Mouse (Mus musculus): ENCODE measurements around the gene Qk. TPM values are rescaled to one million over a fixed set of nuclear protein-coding genes. Genes with fewer than 3 reads are reported as not detected.

Gene Qk
- total RNA-seq, 2 experiments from 2014 or later: 357 to 388 TPM

GRCm38 (mm10) chr17:10328544-10329100 is 9.0 kb upstream of the Qk start:
- intact Hi-C loops (cut with DNase I): loop anchor here (5.0 to 10.0 kb wide), 3 partner anchors 886 to 1646 kb away; no protein-coding TSS in a partner anchor
- peak in 1 of 2 experiments; percentile 83 for DNase-seq (ENCODE audit: low spot score in 2 of 2)

- intact Hi-C loops (cut with DNase I): loop anchor here (5.0 to 10.0 kb wide), 3 partner anchors 887 to 1647 kb away; no protein-coding TSS in a partner anchor
- no peak for DNase-seq (ENCODE audit: low spot score in 2 of 2)
Observed at GRCm38 (mm10) chr17:10327584-10328210, 8.0 kb upstream of the Qk start.

DNA sequence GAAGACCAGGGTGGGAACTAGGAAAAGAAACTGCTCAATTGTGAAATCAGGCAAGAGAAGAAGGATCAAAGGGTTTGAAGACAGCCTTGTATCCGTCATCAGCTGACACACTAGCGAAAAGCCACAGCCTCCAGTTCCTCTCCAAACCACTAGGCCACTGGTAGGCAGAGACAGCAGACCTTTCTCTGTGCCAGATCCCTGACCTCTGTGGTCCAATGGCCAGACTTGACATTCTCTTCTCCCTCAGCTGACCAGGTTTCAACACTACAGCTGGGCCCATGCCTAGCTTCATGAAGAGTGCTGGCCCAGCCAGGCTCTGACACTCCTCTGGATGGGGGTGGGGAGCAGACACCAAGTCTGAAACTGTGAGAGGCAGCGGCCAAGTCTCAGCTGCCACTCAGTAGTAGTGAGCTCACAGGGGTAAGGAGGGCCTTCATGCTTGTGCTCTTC is 7.0 kb upstream of the Qk start:
- peak in 1 of 2 experiments; percentile 53 for DNase-seq (ENCODE audit: low spot score in 2 of 2)

DNA sequence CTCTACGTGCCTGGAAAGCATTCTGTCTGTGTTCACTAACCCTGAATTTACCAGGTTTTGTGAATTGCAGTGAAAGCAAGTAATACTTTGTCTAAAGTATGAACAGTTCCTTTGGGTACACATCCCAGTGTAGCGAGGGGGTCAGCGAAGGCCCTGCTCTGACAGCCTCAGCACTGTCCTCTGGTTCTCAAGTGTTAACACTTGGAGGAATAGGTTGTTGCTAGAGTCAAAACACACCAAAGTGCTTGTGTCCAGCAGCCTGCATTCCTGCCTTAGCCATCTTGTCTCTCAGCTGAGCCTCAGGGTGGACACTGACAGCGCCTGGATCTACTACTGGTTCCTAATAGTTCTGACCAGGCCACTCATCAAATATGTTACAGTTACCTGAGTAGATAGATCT is 6.3 kb upstream of the Qk start:
- intact Hi-C loops (cut with DNase I): loop anchor here (5.0 to 10.0 kb wide), 3 partner anchors 889 to 1649 kb away; no protein-coding TSS in a partner anchor
- no peak for DNase-seq (ENCODE audit: low spot score in 2 of 2)

More for the DNA sequence above, 7.0 kb upstream of the Qk start:
- intact Hi-C loops (cut with DNase I): loop anchor here (5.0 to 10.0 kb wide), 3 partner anchors 888 to 1648 kb away; no protein-coding TSS in a partner anchor

GRCm38 (mm10) chr17:10321754-10322153 is 2.1 kb upstream of the Qk start:
- intact Hi-C loops (cut with DNase I): loop anchor here (5.0 to 10.0 kb wide), 3 partner anchors 71 to 1653 kb away; no protein-coding TSS in a partner anchor

GRCm38 (mm10) chr17:10321092-10321491 is 1.4 kb upstream of the Qk start:
- DNase-seq (ENCODE audit: low spot score in 2 of 2): no peak
- intact Hi-C loops (cut with DNase I): loop anchor here (5.0 to 10.0 kb wide), 3 partner anchors 71 to 1654 kb away; no protein-coding TSS in a partner anchor

More at GRCm38 (mm10) chr17:10321754-10322153, 2.1 kb upstream of the Qk start:
- DNase-seq (ENCODE audit: low spot score in 2 of 2): no peak

DNA sequence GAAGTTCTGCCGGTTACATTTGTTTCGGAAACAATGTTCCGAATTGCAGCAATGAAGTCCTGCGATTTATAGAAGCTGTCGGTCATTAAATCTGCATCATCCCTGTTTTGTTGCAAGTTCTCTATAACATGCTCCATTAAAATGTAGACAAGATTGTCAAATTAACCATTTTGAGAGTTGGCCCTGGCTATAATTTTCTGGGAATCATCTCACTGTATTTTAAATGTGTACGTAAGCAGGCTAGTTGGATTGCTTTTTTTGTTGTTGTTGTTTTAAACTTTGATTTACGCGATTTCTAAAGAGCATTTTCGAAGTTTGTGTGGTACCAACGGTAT is 769 bp upstream of the Qk start:
- DNase-seq (ENCODE audit: low spot score in 2 of 2): no peak
- intact Hi-C loops (cut with DNase I): loop anchor here (5.0 to 10.0 kb wide), 3 partner anchors 72 to 1654 kb away; no protein-coding TSS in a partner anchor

DNA sequence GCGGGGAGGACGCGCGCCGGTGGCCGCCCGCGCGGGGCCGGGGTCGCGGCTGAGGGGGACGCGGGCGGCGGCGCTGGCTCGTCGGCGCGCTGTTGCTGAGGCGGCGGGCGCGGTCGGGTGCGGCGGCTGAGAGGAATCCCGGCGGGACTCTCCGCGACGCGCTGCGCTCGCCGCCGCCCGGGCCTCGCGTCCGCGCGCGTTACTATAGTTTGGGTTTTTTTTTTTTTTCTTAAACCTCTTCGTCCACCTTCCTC is 296 bp downstream of the Qk start:
- no peak for DNase-seq (ENCODE audit: low spot score in 2 of 2)
- intact Hi-C loops (cut with DNase I): loop anchor here (5.0 to 10.0 kb wide), 8 partner anchors 225 to 1528 kb away; no protein-coding TSS in a partner anchor

DNA sequence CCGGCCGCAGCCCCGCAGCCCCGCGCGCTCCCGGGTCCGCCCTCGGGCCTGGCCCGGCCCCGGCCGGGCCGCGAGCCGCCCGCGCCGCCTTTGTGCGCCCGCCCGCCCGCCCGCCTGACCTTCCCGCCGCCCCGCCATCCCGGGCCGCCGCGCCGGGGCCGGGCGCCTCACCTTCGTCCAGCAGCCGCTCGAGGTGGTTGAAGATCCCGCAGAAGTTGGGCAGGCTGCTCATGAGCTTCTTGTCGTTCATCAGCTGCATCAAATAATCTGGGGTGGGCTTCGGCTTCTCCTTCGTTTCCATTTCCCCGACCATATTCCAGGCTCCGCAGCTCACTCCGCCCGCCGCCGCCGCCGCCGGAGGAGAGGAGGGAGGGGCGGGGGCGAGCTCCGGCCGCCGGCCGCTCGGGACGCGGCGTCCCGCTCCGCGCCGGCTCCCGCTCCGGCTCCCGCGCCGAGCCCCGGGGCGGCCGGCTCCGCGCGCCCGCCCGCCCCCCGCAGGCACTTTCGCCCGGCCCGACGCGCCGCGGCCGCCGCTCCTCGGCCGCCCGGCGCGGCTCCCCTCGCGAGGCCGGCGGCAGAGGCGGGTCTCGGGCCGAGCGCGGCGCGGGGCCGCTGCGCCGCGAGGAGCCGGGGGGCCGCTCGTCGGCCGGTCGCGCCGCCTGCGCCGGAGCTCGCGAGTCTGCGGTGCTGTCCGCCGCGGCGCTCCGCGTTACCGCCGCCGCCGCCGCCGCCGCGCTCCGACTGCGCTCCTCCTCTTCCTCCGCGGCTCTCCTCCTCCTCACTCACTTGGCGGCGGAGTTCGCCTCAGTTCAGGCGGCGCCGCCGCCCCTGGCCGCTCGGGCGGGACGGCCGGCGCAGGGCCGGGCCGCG is 858 bp downstream of the Qk start:
- peak; percentile 71 to 72 for DNase-seq (ENCODE audit: low spot score in 2 of 2)
- intact Hi-C loops (cut with DNase I): loop anchor here (5.0 to 10.0 kb wide), 8 partner anchors 224 to 1529 kb away; no protein-coding TSS in a partner anchor

DNA sequence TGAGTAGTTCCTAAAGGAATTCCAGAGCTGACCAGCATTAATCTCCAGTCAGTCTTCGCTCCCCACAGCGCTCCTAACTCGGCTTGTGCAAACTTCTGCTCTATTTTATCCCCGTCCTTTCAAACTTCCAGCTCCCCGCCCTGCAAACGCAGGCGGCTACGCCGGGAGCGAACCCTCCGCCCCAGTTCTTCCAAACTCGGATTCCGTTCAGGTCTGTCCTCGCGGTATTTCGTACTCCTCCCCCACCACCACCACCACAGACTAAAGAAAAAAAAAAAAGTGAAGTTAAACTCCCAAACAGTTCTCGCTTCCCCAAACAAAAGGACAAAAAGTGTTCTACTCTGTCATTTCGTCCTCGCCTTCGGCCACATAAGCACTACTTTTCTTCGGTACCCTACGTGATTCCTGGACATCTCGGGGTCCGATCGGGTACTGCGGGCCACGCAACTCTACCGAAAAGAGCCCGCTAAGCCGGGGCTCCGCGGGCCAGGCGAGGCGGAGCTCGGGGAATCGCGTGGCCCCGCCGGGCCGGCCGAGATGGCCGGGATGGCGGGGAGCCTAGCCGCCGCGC is 1.6 kb downstream of the Qk start:
- intact Hi-C loops (cut with DNase I): loop anchor here (1.0 to 10.0 kb wide), 10 partner anchors 175 to 1529 kb away; no protein-coding TSS in a partner anchor
- peak in 1 of 2 experiments; percentile 55 for DNase-seq (ENCODE audit: low spot score in 2 of 2)

DNA sequence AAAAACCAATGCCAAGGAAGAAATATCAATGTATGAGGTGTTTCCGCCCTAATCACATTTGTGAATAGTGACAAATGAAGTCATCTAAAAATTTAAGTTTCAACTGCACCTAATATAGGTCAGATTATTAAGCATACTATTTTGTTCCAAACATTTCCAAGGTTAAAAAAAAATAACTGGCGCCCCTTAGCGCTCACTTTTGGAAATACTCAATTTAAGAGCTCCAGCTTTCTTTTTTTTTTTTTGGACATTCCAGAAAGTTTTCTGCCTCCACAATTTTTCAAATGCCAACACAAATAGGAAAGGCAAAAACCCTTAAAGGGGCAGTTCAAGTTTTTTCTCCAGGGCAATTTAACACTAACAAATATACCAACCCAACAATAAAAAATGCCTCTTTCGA is 2.5 kb downstream of the Qk start:
- intact Hi-C loops (cut with DNase I): loop anchor here (1.0 to 10.0 kb wide), 10 partner anchors 176 to 1530 kb away; no protein-coding TSS in a partner anchor
- peak in 1 of 2 experiments; percentile 68 for DNase-seq (ENCODE audit: low spot score in 2 of 2)

- intact Hi-C loops (cut with DNase I): loop anchor here (2.0 to 10.0 kb wide), 9 partner anchors 176 to 1531 kb away; no protein-coding TSS in a partner anchor
- no peak for DNase-seq (ENCODE audit: low spot score in 2 of 2)
Observed at GRCm38 (mm10) chr17:10316446-10316845, 3.2 kb downstream of the Qk start.

GRCm38 (mm10) chr17:10310046-10310445 is 9.6 kb downstream of the Qk start:
- DNase-seq (ENCODE audit: low spot score in 2 of 2): no peak
- intact Hi-C loops (cut with DNase I): loop anchor here (10.0 kb wide), 3 partner anchors 215 to 1305 kb away; no protein-coding TSS in a partner anchor

GRCm38 (mm10) chr17:10309135-10309623 is 10.5 kb downstream of the Qk start:
- no peak for DNase-seq (ENCODE audit: low spot score in 2 of 2)
- intact Hi-C loops (cut with DNase I): loop anchor here (2.0 kb wide), 1 partner anchor 1144 kb away; no protein-coding TSS in a partner anchor

GRCm38 (mm10) chr17:10306424-10306823 is 13.2 kb downstream of the Qk start:
- peak in 1 of 2 experiments; percentile 28 for DNase-seq (ENCODE audit: low spot score in 2 of 2)
- intact Hi-C loops (cut with DNase I): no loop called here

GRCm38 (mm10) chr17:10304001-10304400 is 15.7 kb downstream of the Qk start:
- intact Hi-C loops (cut with DNase I): loop anchor here (5.0 kb wide), 1 partner anchor 1272 kb away; no protein-coding TSS in a partner anchor
- DNase-seq (ENCODE audit: low spot score in 2 of 2): no peak

DNA sequence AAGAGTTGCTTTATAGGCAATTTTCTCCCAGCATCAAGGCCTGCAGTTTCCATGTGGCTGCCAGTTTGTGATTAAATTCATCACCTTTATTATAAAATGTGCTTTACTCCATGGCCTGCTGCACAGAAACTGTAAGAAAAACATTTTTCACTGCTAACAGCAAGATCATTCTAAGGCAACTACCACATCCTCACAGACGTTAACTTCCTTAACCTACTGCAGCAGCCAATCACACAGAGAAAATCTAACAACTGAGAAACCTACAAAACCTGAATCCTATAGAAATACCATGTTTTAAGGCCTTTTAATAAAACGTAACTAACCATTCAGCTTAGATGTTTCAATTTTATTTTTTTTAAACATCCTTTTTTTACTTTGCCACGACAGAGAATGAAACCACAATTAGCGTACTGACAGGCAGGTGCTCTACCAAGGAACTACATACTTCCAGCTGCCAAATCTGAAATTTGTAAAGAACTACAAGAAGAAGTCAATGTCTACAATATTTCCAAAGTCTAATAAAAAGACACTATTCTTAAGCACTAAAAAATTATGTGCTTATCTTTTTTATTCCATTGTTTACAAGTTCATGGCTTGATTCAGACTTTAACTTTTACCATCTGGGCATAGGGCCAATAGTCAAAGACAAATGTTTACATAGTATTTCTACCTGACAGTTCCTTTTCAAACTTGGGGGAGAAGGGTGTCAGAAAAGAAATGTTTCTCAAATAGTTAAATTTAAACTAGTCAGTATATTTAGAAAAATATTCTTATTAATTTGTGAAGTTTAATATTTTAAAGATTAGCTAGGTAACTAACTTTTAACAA is 18.5 kb downstream of the Qk start:
- intact Hi-C loops (cut with DNase I): loop anchor here (5.0 kb wide), 1 partner anchor 1269 kb away; no protein-coding TSS in a partner anchor
- DNase-seq (ENCODE audit: low spot score in 2 of 2): no peak

DNA sequence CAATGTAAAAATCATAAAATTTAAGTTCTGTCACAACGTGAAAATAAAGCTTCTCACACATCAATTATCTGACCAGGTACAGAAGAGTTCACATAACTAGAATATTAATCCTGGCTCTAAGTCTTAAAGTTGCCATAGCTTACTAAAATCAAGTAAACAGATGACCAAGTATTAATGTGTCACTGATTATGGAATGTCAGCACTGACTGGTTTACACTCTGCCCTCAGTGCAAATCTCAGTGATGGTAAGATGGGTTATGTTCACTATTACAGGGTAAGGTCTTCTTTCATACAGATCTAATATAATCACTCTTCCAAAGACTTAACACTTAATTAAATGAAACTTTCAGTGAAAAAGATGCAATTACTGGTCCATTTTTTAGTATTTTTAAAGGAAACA is 20.3 kb downstream of the Qk start:
- intact Hi-C loops (cut with DNase I): no loop called here
- no peak for DNase-seq (ENCODE audit: low spot score in 2 of 2)

All from left cerebral cortex, postnatal 25 days (tissue).